Mouse (Mus musculus): Measurements from ENCODE around the gene Zbtb45. TPM values are rescaled to one million over a fixed set of nuclear protein-coding genes. Genes with fewer than 3 reads are reported as not detected.

Gene Zbtb45
- polyA plus RNA-seq, 1 experiment from 2014 or later: 11.4 TPM

DNA sequence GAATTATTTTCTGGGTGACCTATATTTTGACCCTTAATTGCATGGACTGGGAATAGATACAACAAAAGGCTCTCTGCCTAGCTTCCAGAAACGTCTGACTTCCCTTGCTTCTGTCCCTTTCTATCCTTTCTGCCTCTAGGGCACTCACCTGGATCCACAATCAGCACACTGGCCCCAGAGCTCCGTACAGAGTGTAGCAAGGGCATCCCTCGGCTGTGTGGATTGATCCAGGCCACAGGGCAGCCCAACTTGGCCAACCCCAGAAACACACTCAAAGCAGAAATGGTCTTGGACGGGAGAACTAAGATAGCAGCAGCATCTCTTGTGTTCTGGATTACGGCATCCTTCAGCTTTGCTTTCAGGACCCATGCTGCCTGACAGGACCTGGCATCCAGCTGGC, 12.6 kb downstream of the Zbtb45 start:
- peaks cover 4% of the 10 kb centered on the region; the same call in 1 of the 2 replicates for H3K4me1 ChIP-seq (ENCODE audit: control insufficient read depth, low read depth, low read length)
- H3K27me3 ChIP-seq (ENCODE audit: control insufficient read depth, insufficient read depth, low read depth, low read length): no peaks in the 10 kb centered on the region
- ATAC-seq (ENCODE audit: low read depth): no peak
- no peaks in the 10 kb centered on the region for H3K9me3 ChIP-seq (replicated peaks; ENCODE audit: control insufficient read depth, low read length)
- H3K4me2 ChIP-seq (ENCODE audit: low read depth, low read length): peak overlapping the region; percentile 19
- peak overlapping the region; percentile 6; the same call in 1 of the 2 replicates for H3K9ac ChIP-seq (ENCODE audit: low read depth, low read length)
- H3K4me3 ChIP-seq (ENCODE audit: low read depth, low read length): no peak overlapping the region
- H3K27ac ChIP-seq (ENCODE audit: low read length): peak overlapping the region; percentile 58; the same call in 1 of the 2 replicates
- 49% methylated on average over 5 of the region's 5 CpGs for WGBS (ENCODE audit: insufficient replicate concordance)
- H3K36me3 ChIP-seq (ENCODE audit: control insufficient read depth, insufficient read depth): no peaks in the 10 kb centered on the region

DNA sequence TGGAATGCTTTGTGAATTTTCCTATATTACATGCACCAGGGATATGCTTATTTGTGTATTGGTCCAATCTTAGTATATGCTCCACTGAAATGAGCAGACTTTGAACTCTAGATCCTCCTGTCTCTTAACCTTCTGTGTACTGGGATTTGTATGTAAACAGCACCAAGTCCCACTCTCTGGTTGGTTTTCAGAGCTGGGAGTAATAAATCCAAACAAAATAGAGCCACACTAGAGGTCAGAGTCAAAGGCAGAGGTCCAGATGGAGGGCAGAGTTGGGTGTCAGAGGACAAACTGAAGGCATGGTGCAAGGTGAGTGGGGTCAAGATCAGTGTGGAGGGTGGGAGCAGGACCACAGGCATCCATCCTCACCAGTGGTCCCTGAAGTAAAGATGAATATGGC, 14.0 kb downstream of the Zbtb45 start:
- Histone ChIP-seq H3K27ac (ENCODE audit: low read length) (0 out of 2 replicates have a peak overlapping the region, but pooled peaks have one; percentile 4), H3K4me1 (ENCODE audit: control insufficient read depth, low read depth, low read length) (peaks cover 4% of the 10 kb centered on the region; the same call in 1 of the 2 replicates), H3K36me3 (ENCODE audit: control insufficient read depth, insufficient read depth) (no peaks in the 10 kb centered on the region), H3K4me2 (ENCODE audit: low read depth, low read length) (no peak overlapping the region), H3K4me3 (ENCODE audit: low read depth, low read length) (no peak overlapping the region), H3K27me3 (ENCODE audit: control insufficient read depth, insufficient read depth, low read depth, low read length) (no peaks in the 10 kb centered on the region), H3K9me3 (replicated peaks; ENCODE audit: control insufficient read depth, low read length) (no peaks in the 10 kb centered on the region), H3K9ac (ENCODE audit: low read depth, low read length) (no peak overlapping the region)
- peak; percentile 33 for ATAC-seq (ENCODE audit: low read depth)

DNA sequence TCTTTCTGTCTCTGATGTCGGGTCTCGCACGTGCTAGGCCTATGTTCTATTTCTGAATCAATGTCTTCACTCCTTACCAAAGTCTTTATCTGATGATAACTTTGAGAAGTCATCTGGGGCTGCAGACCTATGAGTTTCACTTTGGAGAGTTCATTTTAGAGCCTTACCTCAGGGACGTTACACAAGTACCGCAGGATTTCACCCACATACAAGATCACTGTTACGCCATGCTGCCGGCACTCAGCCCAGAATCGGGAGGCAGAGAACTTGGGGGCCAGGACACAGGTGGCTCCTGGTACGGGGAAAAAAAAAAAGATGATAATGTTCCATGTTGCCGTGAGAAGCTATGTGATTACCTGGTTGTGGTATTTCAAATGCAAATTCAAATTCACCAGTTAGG, 16.7 kb downstream of the Zbtb45 start:
- 73% methylated on average over 10 of the region's 10 CpGs for WGBS (ENCODE audit: insufficient replicate concordance)
- Histone ChIP-seq H3K4me3 (ENCODE audit: low read depth, low read length) (no peak overlapping the region), H3K9me3 (replicated peaks; ENCODE audit: control insufficient read depth, low read length) (no peaks in the 10 kb centered on the region), H3K4me1 (ENCODE audit: control insufficient read depth, low read depth, low read length) (peaks cover 7% of the 10 kb centered on the region), H3K27me3 (ENCODE audit: control insufficient read depth, insufficient read depth, low read depth, low read length) (no peaks in the 10 kb centered on the region), H3K4me2 (ENCODE audit: low read depth, low read length) (no peak overlapping the region), H3K36me3 (ENCODE audit: control insufficient read depth, insufficient read depth) (no peaks in the 10 kb centered on the region), H3K27ac (ENCODE audit: low read length) (no peak overlapping the region), H3K9ac (ENCODE audit: low read depth, low read length) (no peak overlapping the region)
- no peak for ATAC-seq (ENCODE audit: low read depth)

DNA sequence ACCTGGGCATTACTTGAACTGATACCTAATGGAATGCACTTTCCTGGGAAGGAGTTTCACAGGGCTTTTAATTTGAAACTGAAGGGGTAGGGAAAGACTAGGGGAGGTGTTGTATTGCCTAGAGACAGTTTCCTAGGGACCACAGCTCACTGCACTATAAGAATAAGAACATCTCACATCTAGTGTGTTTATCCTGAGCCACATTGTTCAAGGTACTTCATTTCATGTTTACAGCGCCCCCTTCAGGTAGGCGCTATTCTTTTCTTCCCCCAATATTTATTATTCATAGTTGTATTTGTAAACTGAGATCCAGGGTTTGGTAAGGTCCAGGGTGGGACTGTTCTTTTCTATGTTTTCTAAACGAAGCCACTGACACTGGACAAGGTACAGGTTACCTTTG, 17.6 kb downstream of the Zbtb45 start:
- Histone ChIP-seq H3K4me3 (ENCODE audit: low read depth, low read length) (no peak overlapping the region), H3K4me2 (ENCODE audit: low read depth, low read length) (no peak overlapping the region), H3K4me1 (ENCODE audit: control insufficient read depth, low read depth, low read length) (peaks cover 16% of the 10 kb centered on the region), H3K27ac (ENCODE audit: low read length) (no peak overlapping the region), H3K9me3 (replicated peaks; ENCODE audit: control insufficient read depth, low read length) (no peaks in the 10 kb centered on the region), H3K36me3 (ENCODE audit: control insufficient read depth, insufficient read depth) (no peaks in the 10 kb centered on the region), H3K27me3 (ENCODE audit: control insufficient read depth, insufficient read depth, low read depth, low read length) (no peaks in the 10 kb centered on the region), H3K9ac (ENCODE audit: low read depth, low read length) (no peak overlapping the region)
- under 1% methylated on average over 3 of the region's 3 CpGs for WGBS (ENCODE audit: insufficient replicate concordance)
- ATAC-seq (ENCODE audit: low read depth): no peak

DNA sequence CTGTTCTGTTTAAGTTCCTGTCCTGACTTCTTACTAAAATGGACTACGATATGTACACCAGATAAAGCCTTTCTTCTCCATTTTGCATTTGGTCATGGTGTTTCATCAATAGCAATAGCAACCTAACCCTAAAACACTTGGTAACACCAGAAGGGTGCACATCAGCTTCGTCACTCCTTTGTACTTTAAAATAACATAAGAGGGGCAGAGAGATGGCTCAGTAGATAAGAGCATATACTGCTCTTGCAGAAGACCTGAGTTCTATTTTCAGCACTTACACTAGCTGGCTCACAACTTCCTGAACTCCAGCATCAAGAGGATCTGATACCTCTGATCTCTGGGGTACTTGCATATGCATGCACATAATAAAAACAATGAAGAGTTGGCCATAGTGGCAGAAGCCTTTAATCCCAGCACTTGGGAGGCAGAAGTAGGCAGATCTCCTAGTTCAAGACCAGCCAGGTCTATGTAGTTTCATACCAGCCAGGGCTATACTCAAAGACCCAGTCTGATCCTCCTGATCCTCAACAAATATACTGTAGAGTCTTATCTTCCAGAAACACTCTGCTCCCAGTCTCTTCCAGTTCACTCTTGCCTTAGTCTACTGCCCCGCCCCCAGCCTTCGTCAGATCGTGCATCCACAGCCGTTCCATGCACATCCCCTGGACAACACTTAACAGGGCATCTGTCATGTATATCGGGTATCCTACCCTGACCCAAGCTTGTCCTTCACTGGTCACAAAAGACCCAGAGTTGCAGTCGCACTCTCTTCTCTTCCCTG, 22.2 kb downstream of the Zbtb45 start:
- Histone ChIP-seq H3K4me1 (ENCODE audit: control insufficient read depth, low read depth, low read length) (peaks cover 14% of the 10 kb centered on the region), H3K9me3 (replicated peaks; ENCODE audit: control insufficient read depth, low read length) (no peaks in the 10 kb centered on the region), H3K27me3 (ENCODE audit: control insufficient read depth, insufficient read depth, low read depth, low read length) (no peaks in the 10 kb centered on the region), H3K9ac (ENCODE audit: low read depth, low read length) (no peak overlapping the region; the same call in 1 of the 2 replicates), H3K4me2 (ENCODE audit: low read depth, low read length) (peak overlapping the region; percentile 24; the same call in 1 of the 2 replicates), H3K36me3 (ENCODE audit: control insufficient read depth, insufficient read depth) (no peaks in the 10 kb centered on the region), H3K4me3 (ENCODE audit: low read depth, low read length) (no peak overlapping the region), H3K27ac (ENCODE audit: low read length) (peak overlapping the region; percentile 49; the same call in 1 of the 2 replicates)
- ATAC-seq (ENCODE audit: low read depth): peak; percentile 81
- 39% methylated on average over 8 of the region's 8 CpGs for WGBS (ENCODE audit: insufficient replicate concordance)

DNA sequence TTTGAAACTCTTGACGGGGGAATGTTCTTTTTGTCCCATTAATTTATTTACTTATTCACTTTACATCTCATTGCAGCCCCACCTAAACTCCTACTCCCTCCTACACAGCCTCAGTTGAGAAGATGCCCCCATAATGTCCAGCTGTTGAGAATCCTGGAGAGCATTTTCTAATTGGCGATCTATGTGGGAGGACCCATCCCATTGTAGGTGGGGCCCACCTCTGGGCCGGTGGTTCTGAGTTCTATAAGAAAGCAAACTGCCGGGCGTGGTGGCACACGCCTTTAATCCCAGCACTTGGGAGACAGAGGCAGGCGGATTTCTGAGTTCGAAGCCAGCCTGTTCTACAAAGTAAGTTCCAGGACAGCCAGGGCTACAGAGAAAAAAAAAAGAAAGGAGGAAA, 22.9 kb downstream of the Zbtb45 start:
- 71% methylated on average over 8 of the region's 8 CpGs for WGBS (ENCODE audit: insufficient replicate concordance)
- no peaks in the 10 kb centered on the region for H3K36me3 ChIP-seq (ENCODE audit: control insufficient read depth, insufficient read depth)
- no peaks in the 10 kb centered on the region for H3K27me3 ChIP-seq (ENCODE audit: control insufficient read depth, insufficient read depth, low read depth, low read length)
- H3K4me1 ChIP-seq (ENCODE audit: control insufficient read depth, low read depth, low read length): peaks cover 14% of the 10 kb centered on the region
- H3K9me3 ChIP-seq (replicated peaks; ENCODE audit: control insufficient read depth, low read length): no peaks in the 10 kb centered on the region
- H3K27ac ChIP-seq (ENCODE audit: low read length): peak overlapping the region; percentile 49; the same call in 1 of the 2 replicates
- no peak overlapping the region for H3K9ac ChIP-seq (ENCODE audit: low read depth, low read length)
- H3K4me3 ChIP-seq (ENCODE audit: low read depth, low read length): no peak overlapping the region
- no peak for ATAC-seq (ENCODE audit: low read depth)
- H3K4me2 ChIP-seq (ENCODE audit: low read depth, low read length): no peak overlapping the region

DNA sequence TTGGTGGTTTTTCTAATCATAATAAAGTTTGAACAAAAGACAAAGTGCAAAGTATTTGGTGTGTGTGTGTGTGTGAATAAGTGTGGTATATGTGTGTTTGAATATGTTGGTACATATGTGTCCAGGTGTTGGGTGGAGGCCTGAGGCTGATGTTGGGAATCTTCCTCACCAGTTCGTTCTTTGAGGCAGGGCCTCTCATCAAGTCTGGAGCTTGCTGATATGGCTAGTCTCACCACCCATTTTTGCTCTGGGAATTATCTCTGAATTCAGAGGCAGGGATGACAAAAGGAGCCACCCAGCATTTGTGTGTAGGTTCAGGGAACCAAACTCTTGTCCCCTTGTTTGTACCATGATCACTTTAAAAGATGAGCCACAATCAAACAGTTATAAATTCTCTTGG, 24.1 kb downstream of the Zbtb45 start:
- Histone ChIP-seq H3K4me1 (ENCODE audit: control insufficient read depth, low read depth, low read length) (peaks cover 14% of the 10 kb centered on the region), H3K9ac (ENCODE audit: low read depth, low read length) (no peak overlapping the region)
- WGBS (ENCODE audit: insufficient replicate concordance): 29% methylated on average over 1 of the region's 1 CpGs

DNA sequence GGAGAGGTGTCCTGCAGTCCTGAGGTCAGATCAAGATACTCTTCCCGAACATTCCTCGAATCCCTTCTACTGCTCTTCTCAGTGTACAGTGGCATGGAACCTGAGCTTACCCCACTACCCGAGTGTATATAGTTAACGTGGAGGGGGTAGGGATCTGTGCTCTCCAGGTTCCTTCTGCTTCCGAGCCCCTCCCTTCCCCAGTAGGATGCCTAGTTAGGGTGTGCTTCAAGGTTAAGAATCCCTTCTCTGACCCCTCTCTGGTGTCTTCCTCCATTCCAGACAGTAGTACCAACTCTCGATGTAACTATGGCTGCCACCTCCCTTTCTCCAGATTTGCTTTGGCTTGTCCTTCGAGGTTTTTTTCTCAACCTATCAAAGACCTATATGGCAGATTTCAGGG, 29.5 kb downstream of the Zbtb45 start:
- no peak overlapping the region for H3K4me3 ChIP-seq (ENCODE audit: low read depth, low read length)

More for the DNA sequence above, 24.1 kb downstream of the Zbtb45 start:
- H3K9me3 ChIP-seq (replicated peaks; ENCODE audit: control insufficient read depth, low read length): no peaks in the 10 kb centered on the region
- no peaks in the 10 kb centered on the region for H3K36me3 ChIP-seq (ENCODE audit: control insufficient read depth, insufficient read depth)
- no peak overlapping the region for H3K4me2 ChIP-seq (ENCODE audit: low read depth, low read length)
- H3K27ac ChIP-seq (ENCODE audit: low read length): no peak overlapping the region
- H3K4me3 ChIP-seq (ENCODE audit: low read depth, low read length): no peak overlapping the region
- no peaks in the 10 kb centered on the region for H3K27me3 ChIP-seq (ENCODE audit: control insufficient read depth, insufficient read depth, low read depth, low read length)
- peak; percentile 62 for ATAC-seq (ENCODE audit: low read depth)

DNA sequence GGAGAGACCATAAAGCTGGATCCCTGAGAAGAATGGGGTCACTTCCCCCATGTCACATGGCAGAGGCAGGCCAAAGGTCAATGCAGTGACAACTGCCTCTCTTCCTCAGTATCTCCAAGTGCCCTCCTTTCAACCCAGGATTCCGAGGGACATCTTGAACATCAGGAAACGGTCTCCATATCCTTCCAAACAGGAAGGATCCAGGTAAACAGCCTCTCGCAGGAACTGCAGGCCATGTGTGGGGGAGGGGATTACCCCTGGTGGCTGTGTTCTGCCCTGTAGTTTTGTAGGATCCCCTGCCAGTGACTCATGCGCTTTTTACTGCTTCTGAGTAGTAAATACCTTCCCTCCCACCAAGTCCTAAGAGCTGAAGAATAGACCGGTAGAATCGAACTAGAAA, 30.1 kb downstream of the Zbtb45 start:
- no peak for ATAC-seq (ENCODE audit: low read depth)
- H3K27ac ChIP-seq (ENCODE audit: low read length): no peak overlapping the region
- no peaks in the 10 kb centered on the region for H3K36me3 ChIP-seq (ENCODE audit: control insufficient read depth, insufficient read depth)
- WGBS (ENCODE audit: insufficient replicate concordance): 62% methylated on average over 6 of the region's 6 CpGs
- H3K4me1 ChIP-seq (ENCODE audit: control insufficient read depth, low read depth, low read length): peaks cover 20% of the 10 kb centered on the region
- no peaks in the 10 kb centered on the region for H3K27me3 ChIP-seq (ENCODE audit: control insufficient read depth, insufficient read depth, low read depth, low read length)
- no peak overlapping the region for H3K4me3 ChIP-seq (ENCODE audit: low read depth, low read length)
- no peak overlapping the region for H3K9ac ChIP-seq (ENCODE audit: low read depth, low read length)
- no peak overlapping the region for H3K4me2 ChIP-seq (ENCODE audit: low read depth, low read length)
- no peaks in the 10 kb centered on the region for H3K9me3 ChIP-seq (replicated peaks; ENCODE audit: control insufficient read depth, low read length)

More for the DNA sequence above, 29.5 kb downstream of the Zbtb45 start:
- Histone ChIP-seq H3K9me3 (replicated peaks; ENCODE audit: control insufficient read depth, low read length) (no peaks in the 10 kb centered on the region), H3K9ac (ENCODE audit: low read depth, low read length) (no peak overlapping the region), H3K4me1 (ENCODE audit: control insufficient read depth, low read depth, low read length) (peaks cover 20% of the 10 kb centered on the region), H3K4me2 (ENCODE audit: low read depth, low read length) (no peak overlapping the region), H3K27me3 (ENCODE audit: control insufficient read depth, insufficient read depth, low read depth, low read length) (no peaks in the 10 kb centered on the region), H3K27ac (ENCODE audit: low read length) (no peak overlapping the region), H3K36me3 (ENCODE audit: control insufficient read depth, insufficient read depth) (no peaks in the 10 kb centered on the region)
- ATAC-seq (ENCODE audit: low read depth): no peak
- WGBS (ENCODE audit: insufficient replicate concordance): 72% methylated on average over 7 of the region's 7 CpGs
